Mouse (Mus musculus) T-helper 1 cell (primary cell): Measurements from ENCODE around the gene March5.
"Not testable (repeated sequence)": the region's sequence is repeated elsewhere in the genome, so short reads cannot be mapped to it uniquely, and the experiment has no call there.

ENCODE experiments used
- in situ Hi-C: fragments of 300-600 bp; cut with MboI, MseI; formaldehyde crosslinking; loops from one replicate; pipeline ENCODE4 v1.15.1; 2025; ENCODE audit warnings: high pct_unique_total_duplicates

March5 gene

GRCm38 (mm10) chr19:37207303-37208175 lies at the start of gene March5:
Gene March5, plus strand, starts transcription at chr19:37207543.
- in situ Hi-C loops, result no loop called here

DNA sequence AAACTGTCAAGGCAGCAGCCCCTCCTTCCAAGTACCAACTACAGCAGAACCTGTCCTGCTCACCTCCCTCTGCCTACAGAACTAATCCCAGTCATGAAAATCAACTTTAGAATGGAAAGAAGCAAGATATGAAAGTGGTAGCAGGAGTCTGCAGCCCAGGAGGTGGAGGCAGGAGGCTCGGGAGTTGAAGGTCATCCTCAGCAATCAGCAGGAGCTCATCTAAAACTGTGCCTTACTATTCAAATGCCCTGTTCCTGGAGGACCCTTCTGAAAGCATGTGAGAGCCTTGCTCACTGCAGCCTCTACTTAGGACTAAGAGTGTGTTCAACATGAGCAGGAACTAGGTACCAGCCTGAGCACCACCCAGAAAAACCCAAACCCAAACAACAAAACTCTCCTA lies 35.2 kb upstream of the March5 start:
- in situ Hi-C loops, result no loop called here

GRCm38 (mm10) chr19:37172566-37173130 lies 34.7 kb upstream of the March5 start:
- in situ Hi-C loops, result no loop called here

GRCm38 (mm10) chr19:37173331-37174115 lies 33.8 kb upstream of the March5 start:
- in situ Hi-C loops, result no loop called here

DNA sequence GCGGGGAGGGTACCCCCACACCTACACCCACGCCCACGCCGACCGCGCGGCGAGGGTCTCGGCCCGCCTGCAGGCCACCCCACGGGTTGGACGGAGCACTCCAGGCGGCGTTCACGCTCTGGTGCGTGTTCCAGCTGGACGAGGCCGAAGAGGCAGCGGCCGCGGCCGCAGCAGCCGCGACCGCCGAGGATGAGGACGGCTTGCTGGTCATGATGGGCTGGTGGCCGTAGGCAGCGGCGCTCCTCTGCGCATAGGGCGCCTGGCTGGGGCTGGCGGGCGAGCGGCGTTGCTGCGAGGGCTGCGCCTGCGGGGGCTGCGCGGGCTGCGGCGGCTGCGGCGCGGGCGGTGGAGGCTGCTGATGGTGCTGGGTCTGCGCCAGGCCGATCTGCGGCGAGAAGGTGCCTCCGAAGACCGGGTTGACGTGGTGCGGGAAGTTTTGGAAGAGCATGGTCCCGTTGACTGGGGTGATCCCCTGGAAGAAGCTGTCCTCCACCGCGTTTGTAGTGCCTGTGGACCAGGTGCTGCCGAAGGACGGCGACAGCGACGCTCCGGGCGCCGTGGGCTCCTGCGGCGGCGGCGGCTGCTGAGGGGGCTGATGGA lies 33.1 kb upstream of the March5 start:
- in situ Hi-C loops, result no loop called here

DNA sequence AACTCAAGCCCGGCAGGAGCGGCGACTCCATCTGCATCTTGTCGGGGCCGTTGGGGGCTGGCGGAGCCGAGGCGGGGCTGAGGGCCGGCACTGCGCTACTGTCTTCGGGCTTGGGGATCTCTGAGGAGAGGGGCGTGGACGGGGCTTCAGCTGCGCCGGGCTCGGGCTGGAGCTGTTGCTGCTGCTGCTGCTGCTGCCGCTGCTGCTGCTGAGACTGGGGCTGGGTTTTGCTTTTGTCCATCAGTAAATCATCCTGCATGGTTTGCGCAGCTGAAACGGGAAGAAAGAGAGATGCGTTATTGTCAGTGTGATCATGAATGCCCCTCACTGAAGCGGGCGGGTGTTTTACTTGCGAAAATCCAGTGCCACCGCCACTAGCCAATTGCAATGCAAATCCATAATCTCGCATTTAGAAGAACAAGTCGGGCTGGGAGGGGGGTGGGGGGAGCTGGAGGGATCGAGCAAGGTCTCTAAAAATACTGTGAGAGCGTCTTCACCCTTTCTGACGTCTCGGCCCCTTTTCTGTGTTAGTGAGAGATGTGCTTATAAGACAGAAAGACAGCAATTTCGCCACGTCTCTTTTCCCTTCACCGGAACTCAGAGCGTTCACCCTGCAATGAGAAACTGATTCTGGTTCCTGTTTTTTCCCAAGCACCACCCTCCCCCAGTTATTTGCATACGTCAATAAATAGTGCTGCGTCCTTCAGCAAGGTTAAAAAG lies 32.5 kb upstream of the March5 start:
- in situ Hi-C loops, result no loop called here

GRCm38 (mm10) chr19:37175436-37175805 lies 31.9 kb upstream of the March5 start:
- in situ Hi-C loops, result no loop called here

DNA sequence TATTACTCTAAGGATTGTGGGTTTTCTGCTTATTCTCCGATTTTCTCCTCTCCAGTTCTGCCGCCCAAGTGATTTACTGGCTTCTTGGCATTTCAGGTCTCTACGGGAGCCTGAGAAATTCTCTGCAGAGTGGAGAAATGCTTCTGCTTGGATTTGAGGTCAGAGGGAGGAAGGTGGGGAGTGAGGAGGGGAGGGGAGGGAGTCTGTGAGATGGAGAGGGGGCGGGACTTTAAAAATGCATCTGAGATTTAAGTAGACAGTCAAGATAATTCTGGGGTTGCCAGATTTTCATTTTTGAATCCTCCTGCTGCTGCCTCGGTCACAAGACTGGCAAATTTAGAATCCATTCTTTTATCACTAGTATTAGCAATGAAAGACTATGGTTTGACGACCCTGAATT lies 31.4 kb upstream of the March5 start:
- in situ Hi-C loops, result no loop called here

DNA sequence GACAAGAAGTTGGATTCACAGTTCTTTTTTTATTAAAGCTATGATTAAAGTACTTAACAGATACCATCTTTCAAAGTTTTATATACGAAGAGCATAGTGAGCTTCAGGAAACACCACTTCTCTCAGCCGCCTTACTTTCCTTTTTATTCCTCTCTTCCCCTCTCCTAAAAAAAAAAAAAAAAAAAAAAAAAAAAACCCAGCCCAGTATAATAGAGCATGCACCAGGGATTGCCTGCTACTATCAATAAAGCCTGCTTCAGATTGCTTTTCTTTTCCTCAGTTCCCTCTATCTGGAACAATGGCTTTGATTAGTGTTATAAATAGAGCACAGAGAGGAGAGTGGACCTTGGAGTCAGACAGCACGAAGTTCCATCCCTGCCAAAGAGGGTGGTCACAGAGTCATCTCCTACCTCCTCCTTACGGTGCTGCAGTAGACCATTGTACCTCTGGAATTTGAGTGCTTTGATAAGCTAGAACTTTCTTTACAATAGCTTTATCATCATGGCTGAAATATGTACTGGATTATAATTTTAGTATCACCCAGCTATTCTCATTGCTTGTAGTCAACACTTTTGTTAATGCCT lies 30.4 kb upstream of the March5 start:
- in situ Hi-C loops, result no loop called here

DNA sequence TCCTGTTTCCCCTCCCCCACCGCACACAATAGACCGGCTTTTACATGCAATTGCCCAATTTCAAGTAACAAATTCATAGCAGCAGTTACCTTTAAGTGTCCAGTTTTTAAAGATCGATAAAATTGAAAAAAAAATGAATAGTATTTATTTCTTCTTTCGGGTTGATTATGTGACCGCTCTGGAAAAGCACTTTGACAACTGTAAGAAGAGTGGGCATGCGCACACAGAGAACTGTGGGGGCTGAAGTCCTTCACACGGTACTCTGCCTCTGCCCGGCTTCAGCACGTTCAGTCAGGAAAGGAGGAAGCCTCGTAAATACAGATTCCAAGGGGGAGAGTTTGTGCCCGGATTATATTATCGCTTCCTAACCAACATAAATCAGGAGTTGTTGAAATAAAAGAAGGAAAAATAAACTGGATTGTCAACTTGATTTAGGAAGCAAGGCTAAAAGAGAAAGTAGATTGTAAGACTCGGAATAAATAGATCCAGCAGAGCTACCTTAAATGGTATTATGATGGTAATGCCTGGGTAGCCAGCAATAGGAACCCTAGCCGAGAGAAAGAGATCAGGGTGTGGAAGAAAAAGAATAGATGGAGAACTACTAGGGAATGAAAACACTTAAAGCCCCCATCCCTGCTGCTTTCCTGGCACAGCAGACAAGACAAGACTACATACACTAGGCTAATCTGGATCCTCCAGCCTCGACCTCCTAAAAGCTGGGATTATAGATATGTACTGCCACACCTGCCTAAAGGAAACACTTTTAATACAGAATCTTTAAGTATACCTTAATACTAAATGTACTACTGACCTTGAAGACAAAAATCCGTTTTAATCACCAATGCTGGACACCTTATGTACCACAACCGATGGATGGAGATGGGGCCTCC lies 29.3 kb upstream of the March5 start:
- in situ Hi-C loops, result no loop called here

- in situ Hi-C loops, result loop anchor here (5.0 kb wide), 1 partner anchor 49 kb away; no protein-coding TSS in a partner anchor
Observed at GRCm38 (mm10) chr19:37188366-37188948, 18.9 kb upstream of the March5 start.

GRCm38 (mm10) chr19:37192475-37193058 lies 14.8 kb upstream of the March5 start:
- in situ Hi-C loops, result no loop called here

GRCm38 (mm10) chr19:37198165-37198880 lies 9.0 kb upstream of the March5 start:
- in situ Hi-C loops, result no loop called here

DNA sequence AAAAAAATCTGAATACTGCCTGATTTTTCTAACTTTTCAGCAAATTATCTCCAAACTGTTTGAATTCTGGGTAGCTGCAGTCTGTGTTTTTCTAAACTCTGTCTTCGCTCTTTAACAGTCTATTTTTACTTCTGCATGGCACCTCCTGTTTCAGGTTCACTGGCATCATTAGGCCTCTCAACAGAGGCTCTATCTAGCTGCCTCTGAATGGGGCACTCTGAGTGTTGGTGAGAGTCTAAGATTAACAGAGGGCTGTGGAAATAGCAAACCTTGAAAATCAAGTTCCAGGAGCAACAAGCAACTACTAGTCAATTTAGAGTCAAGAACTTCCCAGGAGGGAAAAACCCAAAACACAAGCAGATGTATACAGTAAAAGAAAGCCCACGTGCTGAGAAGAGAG lies 7.5 kb upstream of the March5 start:
- in situ Hi-C loops, result no loop called here

DNA sequence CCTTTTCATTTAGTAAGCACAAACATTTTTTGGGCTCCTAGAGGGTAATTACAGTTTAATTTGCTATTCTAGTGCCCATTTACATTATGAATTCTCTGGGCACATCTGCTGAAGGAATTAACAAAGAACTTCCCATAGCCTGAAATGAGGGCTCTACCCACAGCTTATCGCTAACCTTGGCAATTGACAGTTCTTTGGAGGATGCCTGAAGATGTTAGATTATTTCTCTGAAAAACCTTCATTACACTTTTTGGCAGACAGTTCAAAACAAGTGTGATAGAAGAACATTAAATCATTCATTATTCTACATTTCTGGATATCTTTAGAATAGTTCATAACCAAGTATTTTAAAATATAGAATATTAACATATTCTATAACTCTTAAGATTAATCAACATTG lies 4.0 kb upstream of the March5 start:
- in situ Hi-C loops, result no loop called here

DNA sequence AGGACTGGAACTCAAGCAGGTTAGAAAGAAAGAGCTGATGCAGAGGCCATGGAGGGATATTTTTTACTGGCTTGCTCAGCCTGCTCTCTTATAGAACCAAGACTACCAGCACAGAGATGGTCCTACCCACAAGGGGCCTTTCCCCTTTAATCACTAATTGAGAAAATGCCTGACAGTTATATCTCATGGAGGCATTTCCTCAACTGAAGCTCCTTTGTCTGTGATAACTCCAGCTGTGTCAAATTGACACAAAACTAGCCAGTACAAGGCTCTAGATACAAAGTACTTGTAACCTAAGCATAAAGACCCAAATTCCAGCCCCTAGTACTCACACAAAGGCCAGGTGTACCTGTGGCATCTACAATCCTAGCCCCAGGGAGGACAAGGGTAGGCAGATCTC lies 2.2 kb upstream of the March5 start:
- in situ Hi-C loops, result not testable (repeated sequence)

DNA sequence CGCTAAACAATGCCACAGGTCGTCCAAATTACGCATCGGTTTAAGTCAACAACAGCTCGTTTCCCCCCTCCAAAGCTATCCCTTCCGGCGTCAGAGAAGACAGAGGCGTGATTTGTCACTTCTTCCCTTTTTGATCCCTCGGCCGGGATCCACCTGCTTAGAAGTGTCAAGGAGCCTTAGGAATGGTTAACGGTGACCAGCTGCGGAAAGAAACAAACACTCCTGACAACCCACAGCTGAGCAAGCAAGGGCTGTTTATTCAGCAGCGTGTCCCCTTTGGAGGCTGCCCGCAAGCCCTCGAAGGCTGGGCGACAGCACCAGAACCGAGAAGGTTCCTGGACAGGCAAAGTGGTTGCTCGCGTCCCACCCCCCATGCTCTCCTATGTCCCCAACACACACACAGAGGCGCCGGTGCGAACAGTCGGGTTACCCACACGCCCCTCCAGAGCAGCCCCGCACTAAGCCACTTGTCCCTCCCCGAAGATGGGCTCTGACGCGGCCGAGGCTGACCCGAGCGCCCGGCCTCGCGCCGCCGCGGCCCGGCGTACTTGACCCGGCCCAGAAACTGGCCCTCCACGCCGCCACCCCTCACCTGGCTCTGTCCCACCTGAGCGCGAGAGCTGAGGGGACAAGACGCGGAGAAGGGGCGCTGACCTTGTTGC lies 571 bp upstream of the March5 start:
- in situ Hi-C loops, result no loop called here

DNA sequence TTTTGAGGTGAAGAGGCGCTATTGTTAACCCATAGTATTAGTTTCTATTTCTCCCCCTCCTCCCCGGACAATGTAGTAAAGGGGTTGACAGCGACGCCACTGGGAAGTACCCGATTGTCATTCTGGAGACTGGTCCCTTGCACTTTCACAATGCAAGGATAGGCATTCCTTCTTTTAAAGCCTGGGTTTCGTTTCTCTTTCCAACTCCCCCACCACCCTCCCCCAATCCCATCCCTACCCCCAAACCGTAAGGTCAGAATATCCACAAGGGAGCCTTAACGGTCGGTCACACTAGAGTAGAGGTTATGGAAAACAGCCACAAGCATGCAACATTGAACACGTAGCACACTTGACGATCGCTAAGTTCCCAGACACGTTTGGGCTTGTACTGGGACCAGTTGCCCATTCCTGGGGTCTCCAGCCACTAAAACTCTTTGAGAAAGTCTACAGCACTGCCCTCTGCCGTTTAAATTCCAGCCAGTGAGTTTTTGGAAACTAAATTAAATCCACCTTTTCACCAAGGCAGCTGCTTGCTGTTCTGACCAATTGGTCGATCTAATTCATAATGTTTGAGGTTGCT lies 923 bp downstream of the March5 start, which contains the start of gene Cpeb3:
Cpeb3 (minus strand) TSS at position 426 of the 580 bp plus-strand sequence.
- in situ Hi-C loops, result no loop called here
